Mouse (Mus musculus) liver, postnatal 0 days (tissue): ENCODE data around the gene Lat2.

Experiments used
- CTCF ChIP-seq: sonication (generic); IDR thresholded peaks from 2 replicates; pipeline ENCODE4 v1.5.1; 2016; ENCODE audit warnings: antibody characterized with exemption, low read depth
- EP300 ChIP-seq: IDR thresholded peaks from 2 replicates; pipeline ENCODE4 v1.6.1; 2016; ENCODE audit warnings: antibody characterized with exemption, low read depth, mild to moderate bottlenecking

GRCm38 (mm10) chr5:134632841-134633240 is 18.0 kb upstream of the Lat2 start:
- TF ChIP-seq CTCF (no peak), EP300 (no peak)
